Mouse (Mus musculus) retina, postnatal 1 day (tissue): ENCODE measurements around the gene Utrn.
A peak's percentile ranks its signal among the peaks of the same experiment; 100 is the strongest.

Experiments
- DNase-seq: peaks from one replicate; pipeline ENCODE4 v3.0.0-alpha.2; 2012

The Utrn gene

DNA sequence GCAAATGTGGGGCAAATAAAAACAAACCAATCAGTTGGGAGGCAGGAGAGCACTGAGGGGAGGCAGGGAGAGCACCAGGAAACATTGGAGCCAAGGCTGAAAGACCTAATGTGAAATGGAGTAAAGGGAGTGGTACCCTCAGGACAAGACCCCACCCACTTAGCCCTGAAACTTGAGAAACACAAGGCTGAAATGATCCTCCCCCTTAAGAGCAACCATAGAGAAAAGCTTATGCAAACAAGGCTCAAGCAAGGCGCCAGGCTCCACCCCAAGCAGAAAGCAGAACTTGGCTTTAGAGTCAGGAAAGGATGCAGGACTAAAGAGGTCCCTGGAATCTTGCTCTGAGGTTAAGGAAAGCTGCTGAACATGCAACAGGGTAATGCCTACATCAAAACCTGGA lies 290.1 kb downstream of the Utrn start:
- DNase-seq: no peak

DNA sequence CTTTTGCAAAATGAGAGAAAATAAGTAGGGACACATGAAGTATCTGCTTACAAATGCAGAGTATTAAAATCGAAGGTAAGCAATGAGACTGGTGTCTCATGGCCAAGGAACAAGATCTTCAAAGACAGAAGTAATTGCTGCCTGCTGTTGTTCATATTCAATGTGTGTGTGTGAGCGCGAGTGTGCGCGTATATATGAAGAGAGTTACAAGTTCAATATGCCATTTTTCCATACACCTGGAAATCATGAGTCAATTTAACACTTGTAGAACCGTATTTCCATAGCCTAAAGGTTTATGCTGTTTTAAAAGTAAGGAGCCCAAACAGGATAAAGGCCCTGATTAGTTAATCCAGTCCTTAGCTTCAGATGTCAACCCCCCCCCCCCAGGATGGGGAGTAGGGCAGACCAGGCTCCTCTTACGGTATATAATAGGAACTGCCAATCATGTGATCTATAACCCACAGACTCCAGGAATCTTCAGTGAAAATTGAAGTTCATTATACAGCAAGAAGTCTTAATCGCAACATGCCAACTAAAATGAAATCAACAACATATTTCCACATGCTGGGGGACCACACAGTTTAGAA lies 293.2 kb downstream of the Utrn start:
- DNase-seq: no peak

DNA sequence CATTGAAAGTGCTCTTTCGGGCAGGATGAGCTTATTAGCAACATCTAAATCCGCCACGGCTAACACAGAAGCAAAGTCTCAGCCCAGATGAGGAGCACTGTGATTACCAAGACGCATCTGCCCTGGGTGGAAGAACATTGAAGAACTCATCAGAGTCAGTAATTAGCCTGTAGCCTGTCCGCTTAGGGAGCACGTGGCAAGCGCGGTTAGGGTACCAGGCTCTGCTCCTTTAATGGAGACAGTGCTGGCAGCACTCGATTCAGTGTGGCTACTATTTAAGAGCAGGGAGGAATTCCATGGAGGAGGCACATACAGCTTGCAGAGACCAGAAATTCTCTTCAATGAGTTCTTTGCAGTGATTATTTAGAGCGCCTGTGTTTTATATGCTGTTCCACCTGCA lies 294.4 kb downstream of the Utrn start:
- peak; percentile 40 for DNase-seq

GRCm38 (mm10) chr10:12573601-12574000 lies 295.6 kb downstream of the Utrn start:
- peak; percentile 24 for DNase-seq

DNA sequence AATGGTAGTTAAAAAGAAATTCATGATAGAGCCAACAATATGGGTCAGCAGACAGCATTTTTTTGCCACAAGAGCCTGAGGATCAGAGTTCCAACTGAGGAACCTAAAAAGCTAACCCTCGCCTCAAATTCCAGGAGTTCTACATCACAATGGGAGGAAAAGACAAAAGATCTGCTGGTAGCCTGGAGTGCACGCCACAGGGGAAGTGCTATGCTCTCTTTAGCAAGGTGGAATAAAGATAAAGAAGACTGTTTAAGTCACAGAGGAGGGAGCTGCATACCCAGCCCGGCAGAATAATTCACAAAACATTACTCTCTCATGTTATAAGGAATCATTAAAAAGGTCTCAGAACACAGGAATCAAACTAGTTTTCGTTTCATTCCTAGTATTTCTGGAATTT lies 296.4 kb downstream of the Utrn start:
- DNase-seq: no peak

- no peak for DNase-seq
These were observed 304.7 kb downstream of the Utrn start for GRCm38 (mm10) chr10:12564425-12564824.

- no peak for DNase-seq
These were observed 310.4 kb downstream of the Utrn start for GRCm38 (mm10) chr10:12558810-12559209.

GRCm38 (mm10) chr10:12554090-12554718 lies 315.0 kb downstream of the Utrn start:
- peak; percentile 26 for DNase-seq

- DNase-seq: no peak
These were observed 316.3 kb downstream of the Utrn start for GRCm38 (mm10) chr10:12552890-12553278.

GRCm38 (mm10) chr10:12552196-12552889 lies 316.8 kb downstream of the Utrn start:
- no peak for DNase-seq

GRCm38 (mm10) chr10:12551735-12552134 lies 317.4 kb downstream of the Utrn start:
- DNase-seq: no peak

- peak; percentile 39 for DNase-seq
These were observed 319.1 kb downstream of the Utrn start for GRCm38 (mm10) chr10:12549945-12550540.

DNA sequence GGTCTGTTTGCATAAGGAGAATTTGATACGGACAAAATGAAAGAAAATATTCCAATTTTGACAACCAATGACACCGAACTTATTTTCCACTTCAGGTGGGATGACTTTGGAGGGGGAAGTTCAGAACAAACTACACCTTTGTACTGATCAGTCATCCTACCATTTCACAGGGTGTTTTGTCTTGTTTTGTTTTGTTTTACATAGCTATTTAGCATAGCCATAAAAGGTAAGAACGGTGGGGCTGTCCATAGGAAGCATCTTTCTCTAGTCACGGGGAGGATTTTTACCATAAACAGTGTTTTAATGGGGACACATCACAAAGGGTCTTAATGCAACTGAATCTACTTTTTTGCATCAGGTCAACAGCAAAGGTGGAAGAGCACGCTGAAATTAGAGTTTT lies 319.9 kb downstream of the Utrn start:
- DNase-seq: no peak

DNA sequence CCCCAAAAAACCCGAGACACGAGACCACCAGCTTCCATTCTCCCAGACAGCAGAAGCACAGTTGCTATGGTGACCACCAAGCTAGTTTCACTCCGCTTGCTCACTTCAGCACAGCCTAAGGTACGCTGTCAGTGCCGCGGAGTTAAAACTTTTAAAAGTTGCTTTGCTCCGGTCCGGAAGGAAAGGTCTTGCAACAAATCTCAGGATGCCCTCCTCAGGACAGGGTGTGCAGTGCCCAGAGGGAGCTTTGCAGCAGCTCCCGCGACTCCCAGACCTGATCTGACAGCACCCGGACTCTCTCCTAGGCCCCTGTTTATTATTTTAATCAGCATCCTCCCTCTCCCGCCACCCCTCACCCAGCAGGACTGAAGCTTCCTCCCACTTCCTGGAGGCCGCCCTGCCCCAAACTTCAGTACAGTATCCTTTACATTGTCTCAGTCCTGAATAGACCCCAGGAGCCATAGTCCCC lies 320.5 kb downstream of the Utrn start:
- peak; percentile 74 for DNase-seq

DNA sequence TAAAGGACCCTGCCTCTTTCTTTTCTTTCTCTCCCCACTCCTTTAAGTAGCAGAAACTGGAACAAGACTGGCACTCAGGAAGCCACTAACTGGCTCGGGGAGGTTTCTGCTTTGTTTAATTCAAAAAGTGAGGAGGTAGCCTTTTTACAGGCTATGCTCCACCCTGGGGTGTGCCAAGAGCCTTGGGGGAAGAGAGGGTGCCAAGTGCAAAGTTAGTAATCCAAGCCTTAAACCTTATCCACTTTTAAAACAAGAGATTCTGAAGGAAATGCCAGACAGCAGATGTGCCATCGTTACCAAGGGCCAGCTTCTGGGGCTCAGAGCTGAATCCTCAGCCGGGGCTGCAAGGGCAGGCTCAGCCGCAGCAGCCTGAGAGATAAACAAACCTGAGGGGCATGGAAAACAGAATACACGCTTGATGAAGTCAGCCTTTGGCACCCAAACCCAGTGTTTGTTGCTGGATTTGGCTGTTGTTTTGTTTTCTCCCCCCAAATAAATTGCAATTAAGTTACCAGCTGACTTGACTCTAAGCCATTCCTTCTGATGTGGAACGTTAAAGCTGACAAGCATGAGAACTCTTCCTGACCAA lies 322.0 kb downstream of the Utrn start:
- DNase-seq: no peak

- no peak for DNase-seq
These were observed 323.7 kb downstream of the Utrn start for GRCm38 (mm10) chr10:12545440-12545839.

DNA sequence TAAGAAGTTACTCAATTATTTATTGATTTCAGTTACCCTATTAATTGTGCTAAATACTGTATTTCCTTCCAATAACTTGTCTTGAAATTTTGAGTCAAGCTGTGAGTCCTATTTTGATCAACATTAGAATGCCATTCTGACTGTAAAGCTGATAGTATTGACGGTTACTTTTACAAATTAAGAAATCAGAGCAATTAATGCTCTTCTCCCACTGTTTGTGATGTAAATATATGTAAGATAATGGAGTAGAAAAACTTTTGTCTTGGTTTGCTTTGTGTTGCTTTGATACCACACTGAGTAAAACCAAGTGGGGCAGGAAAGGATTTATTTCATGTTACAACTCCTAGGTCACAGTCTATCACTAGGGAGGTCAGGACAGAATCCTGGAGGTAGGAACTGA lies 327.4 kb downstream of the Utrn start:
- no peak for DNase-seq

DNA sequence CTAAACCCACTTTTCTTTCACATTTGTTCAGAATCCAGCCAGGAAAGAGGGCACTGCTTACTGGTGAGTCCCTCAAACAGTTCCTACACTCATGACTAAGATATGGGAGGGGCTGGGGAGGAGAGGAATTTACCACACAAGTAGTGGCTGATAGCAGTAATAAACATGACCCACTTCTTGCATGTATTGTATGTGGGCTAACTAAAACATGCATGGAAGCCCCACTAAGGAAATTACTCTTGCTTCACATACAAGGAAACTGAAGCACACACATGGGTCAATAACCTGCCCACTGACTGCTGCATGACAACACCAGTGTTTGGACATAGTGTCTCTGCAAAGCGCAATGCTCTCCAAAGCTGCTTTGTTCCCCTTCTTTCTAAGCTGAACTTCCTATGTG lies 333.9 kb downstream of the Utrn start:
- peak; percentile 34 for DNase-seq

GRCm38 (mm10) chr10:12534801-12535200 lies 334.4 kb downstream of the Utrn start:
- DNase-seq: no peak

- DNase-seq: no peak
These were observed 334.9 kb downstream of the Utrn start for GRCm38 (mm10) chr10:12534301-12534700.

- peak; percentile 20 for DNase-seq
These were observed 347.1 kb downstream of the Utrn start for GRCm38 (mm10) chr10:12522078-12522477.

DNA sequence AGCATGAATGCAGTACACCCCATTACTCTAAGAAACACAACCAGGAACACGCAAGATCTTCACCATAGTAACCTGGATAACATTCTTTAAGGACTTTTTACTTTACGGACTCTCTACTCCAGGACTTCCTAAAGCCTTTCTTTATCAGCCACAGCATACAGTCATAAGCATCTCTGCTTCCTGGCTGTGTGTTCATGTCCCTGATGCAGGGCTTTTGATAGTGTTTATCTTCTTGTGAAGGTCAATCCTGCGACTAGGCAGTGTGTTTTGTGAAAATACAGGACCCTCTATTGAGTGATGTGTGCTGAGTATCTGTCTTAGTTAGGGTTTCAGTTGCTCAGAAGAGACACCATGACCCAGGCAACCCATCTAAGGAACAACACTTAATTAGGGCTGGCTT lies 351.0 kb downstream of the Utrn start:
- no peak for DNase-seq

DNA sequence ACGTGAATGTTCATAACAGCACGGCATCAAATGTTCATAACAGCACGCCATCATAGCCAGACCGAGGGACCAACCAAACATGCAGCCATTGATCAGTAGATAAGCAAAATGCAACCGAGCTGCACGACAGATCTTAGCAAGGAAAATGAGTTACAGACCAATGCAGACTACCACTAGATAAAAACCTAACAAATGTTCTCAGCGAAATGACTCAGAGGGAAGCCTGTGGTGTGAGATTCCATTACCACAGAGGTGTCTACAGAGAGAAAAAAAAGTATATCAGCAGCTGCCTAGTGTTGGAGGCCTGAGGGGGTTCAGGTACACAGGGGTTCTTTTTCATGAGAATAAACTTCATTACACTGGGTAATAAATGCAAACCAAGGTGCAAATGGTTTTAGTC lies 363.6 kb downstream of the Utrn start:
- DNase-seq: no peak

GRCm38 (mm10) chr10:12500489-12500888 lies 368.7 kb downstream of the Utrn start:
- no peak for DNase-seq
